Mouse (Mus musculus): ENCODE measurements at regions not wholly inside any gene's neighbourhood (a gene's known extent, or its start where the extent isn't known, plus 50 kb on each side); places are given as distances from the start of the nearest gene placed in this dataset.

DNA sequence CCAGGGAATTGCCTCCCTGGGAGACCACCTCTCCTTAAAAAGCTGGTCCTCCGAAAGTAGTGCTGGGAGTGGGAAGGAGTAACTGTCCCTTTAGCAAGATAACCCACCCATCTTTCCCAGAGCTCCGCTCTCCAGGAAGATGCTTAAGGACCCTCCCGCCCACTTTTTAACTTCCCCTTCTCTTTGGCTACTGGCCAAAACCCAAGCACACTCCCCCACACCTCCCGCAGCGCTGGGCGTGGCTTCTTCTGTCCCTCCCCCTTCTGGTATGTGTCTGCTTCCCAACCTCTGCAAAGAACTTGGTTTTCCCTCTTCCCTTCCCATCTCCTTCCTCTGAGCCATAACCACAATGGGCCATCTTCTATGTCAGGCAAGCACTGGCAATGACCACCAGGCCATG lies 85.4 kb downstream of the Rpap3 start:
- WGBS: 59% methylated on average over 6 of the region's 6 CpGs
- no peaks in the 10 kb centered on the region for H3K36me3 ChIP-seq (ENCODE audit: control insufficient read depth, insufficient read depth, low read length)

DNA sequence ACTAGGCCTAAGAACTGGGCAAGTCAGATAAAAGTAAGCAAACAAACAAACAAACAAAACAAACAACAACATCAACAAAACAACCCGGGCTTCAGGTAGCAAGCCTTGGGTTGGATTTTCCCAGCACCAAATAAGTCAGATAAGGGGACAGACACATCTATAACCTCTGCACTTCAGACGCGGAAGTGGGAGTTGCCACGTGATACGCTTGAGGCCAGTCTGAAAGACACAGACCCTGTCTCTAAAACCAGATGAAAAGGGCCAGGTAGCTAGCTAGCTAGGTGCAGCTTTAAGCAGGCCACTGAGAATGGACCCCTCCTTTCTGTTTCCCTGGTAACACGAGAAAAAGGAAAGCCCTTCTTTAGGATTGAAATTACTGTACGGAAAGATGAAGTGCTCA lies 85.9 kb downstream of the Rpap3 start:
- WGBS: 90% methylated on average over 7 of the region's 7 CpGs
- Histone ChIP-seq H3K27me3 (ENCODE audit: control insufficient read depth, insufficient read depth, low read length) (no peaks in the 10 kb centered on the region), H3K4me3 (ENCODE audit: control insufficient read depth, insufficient read depth, low read length) (no peak overlapping the region), H3K36me3 (ENCODE audit: control insufficient read depth, insufficient read depth, low read length) (no peaks in the 10 kb centered on the region), H3K27ac (ENCODE audit: control insufficient read depth, insufficient read depth, low read length) (no peak overlapping the region), H3K4me1 (replicated peaks; ENCODE audit: control insufficient read depth, insufficient read depth, low read length) (no peaks in the 10 kb centered on the region)
- no peak for DNase-seq
- no peak for TF ChIP-seq CTCF (IDR thresholded peaks at IDR 0.05; ENCODE audit: borderline replicate concordance, control insufficient read depth, extremely low read depth, insufficient read depth, low read length, poor library complexity)
- no peak for TF ChIP-seq POLR2A (IDR thresholded peaks at IDR 0.05; ENCODE audit: control insufficient read depth, extremely low read depth, insufficient read depth, low read length, poor library complexity)

More for the DNA sequence above, 85.4 kb downstream of the Rpap3 start:
- no peak for DNase-seq
- TF ChIP-seq CTCF (IDR thresholded peaks at IDR 0.05; ENCODE audit: borderline replicate concordance, control insufficient read depth, extremely low read depth, insufficient read depth, low read length, poor library complexity) (no peak), POLR2A (IDR thresholded peaks at IDR 0.05; ENCODE audit: control insufficient read depth, extremely low read depth, insufficient read depth, low read length, poor library complexity) (no peak)
- no peaks in the 10 kb centered on the region for H3K27me3 ChIP-seq (ENCODE audit: control insufficient read depth, insufficient read depth, low read length)
- H3K27ac ChIP-seq (ENCODE audit: control insufficient read depth, insufficient read depth, low read length): no peak overlapping the region
- no peaks in the 10 kb centered on the region for H3K4me1 ChIP-seq (replicated peaks; ENCODE audit: control insufficient read depth, insufficient read depth, low read length)
- H3K4me3 ChIP-seq (ENCODE audit: control insufficient read depth, insufficient read depth, low read length): no peak overlapping the region

DNA sequence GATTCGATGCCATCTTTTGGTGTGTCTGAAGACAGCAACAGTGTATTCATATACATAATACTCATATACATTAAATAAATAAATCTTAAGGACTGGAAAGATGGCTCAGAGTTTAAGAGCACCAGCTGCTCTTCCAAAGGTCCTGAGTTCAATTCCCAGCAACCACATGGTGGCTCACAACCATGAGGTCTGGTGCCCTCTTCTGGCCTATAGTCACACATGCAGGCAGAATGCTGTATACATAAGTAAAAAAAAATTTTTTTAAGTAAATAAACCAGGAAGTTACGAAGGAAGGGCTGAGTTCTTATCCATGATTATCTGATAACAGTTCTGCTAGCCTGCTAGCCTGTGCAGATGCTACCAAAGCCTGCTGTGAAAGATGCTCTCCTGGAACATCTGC lies 93.3 kb downstream of the Rpap3 start:
- no peak for TF ChIP-seq POLR2A (IDR thresholded peaks at IDR 0.05; ENCODE audit: control insufficient read depth, extremely low read depth, insufficient read depth, low read length, poor library complexity)
- TF ChIP-seq CTCF (IDR thresholded peaks at IDR 0.05; ENCODE audit: borderline replicate concordance, control insufficient read depth, extremely low read depth, insufficient read depth, low read length, poor library complexity): no peak
- Histone ChIP-seq H3K27me3 (ENCODE audit: control insufficient read depth, insufficient read depth, low read length) (no peaks in the 10 kb centered on the region), H3K36me3 (ENCODE audit: control insufficient read depth, insufficient read depth, low read length) (no peaks in the 10 kb centered on the region), H3K4me1 (replicated peaks; ENCODE audit: control insufficient read depth, insufficient read depth, low read length) (no peaks in the 10 kb centered on the region), H3K4me3 (ENCODE audit: control insufficient read depth, insufficient read depth, low read length) (no peak overlapping the region), H3K27ac (ENCODE audit: control insufficient read depth, insufficient read depth, low read length) (no peak overlapping the region)
- WGBS: 87% methylated on average over 2 of the region's 2 CpGs
- no peak for DNase-seq

DNA sequence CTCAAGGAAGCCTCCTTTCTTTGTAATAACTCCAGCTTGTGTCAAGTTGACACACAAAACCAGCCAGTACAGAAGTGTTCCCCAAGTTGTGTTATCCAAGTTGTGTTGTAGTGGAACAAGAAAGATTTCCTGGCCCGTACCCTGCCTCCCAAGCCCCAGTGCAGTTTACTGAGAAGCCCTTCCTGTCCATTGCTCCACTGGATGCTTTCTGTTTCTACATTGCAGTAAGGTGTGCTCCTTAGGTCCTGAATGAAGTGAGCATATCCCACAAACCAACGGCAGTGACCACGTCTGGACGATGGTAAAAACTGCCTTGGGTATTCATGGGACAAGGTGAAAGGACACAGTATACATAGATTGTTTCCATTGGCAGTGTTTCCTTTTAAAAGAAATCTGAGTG lies 94.9 kb downstream of the Rpap3 start:
- Histone ChIP-seq H3K4me1 (replicated peaks; ENCODE audit: control insufficient read depth, insufficient read depth, low read length) (peaks cover 6% of the 10 kb centered on the region), H3K36me3 (ENCODE audit: control insufficient read depth, insufficient read depth, low read length) (no peaks in the 10 kb centered on the region), H3K27me3 (ENCODE audit: control insufficient read depth, insufficient read depth, low read length) (no peaks in the 10 kb centered on the region), H3K27ac (ENCODE audit: control insufficient read depth, insufficient read depth, low read length) (no peak overlapping the region), H3K4me3 (ENCODE audit: control insufficient read depth, insufficient read depth, low read length) (no peak overlapping the region)
- no peak for DNase-seq
- no peak for TF ChIP-seq POLR2A (IDR thresholded peaks at IDR 0.05; ENCODE audit: control insufficient read depth, extremely low read depth, insufficient read depth, low read length, poor library complexity)
- no peak for TF ChIP-seq CTCF (IDR thresholded peaks at IDR 0.05; ENCODE audit: borderline replicate concordance, control insufficient read depth, extremely low read depth, insufficient read depth, low read length, poor library complexity)
- 90% methylated on average over 4 of the region's 4 CpGs for WGBS

DNA sequence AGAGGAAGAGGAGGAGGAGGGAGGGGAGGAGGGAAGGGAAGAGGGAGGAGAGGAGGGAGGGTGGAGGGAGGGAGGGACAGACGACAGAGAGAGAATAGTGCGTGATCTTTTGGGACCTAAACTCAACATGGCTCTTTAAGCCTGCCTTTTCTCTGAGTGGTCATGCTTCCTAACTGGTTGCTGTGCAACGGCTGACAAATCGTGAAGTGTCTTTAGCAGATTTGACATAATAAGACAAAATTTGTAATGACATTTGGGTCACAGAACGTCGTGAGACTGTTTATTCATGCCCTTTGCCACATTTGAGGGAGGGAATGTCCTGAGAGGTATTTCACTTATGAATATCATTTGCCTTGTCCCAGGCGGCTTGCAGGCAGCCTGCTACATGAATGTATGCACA lies 96.1 kb downstream of the Rpap3 start:
- TF ChIP-seq POLR2A (IDR thresholded peaks at IDR 0.05; ENCODE audit: control insufficient read depth, extremely low read depth, insufficient read depth, low read length, poor library complexity) (no peak), CTCF (IDR thresholded peaks at IDR 0.05; ENCODE audit: borderline replicate concordance, control insufficient read depth, extremely low read depth, insufficient read depth, low read length, poor library complexity) (no peak)
- DNase-seq: no peak
- no peak overlapping the region for H3K27ac ChIP-seq (ENCODE audit: control insufficient read depth, insufficient read depth, low read length)
- no peak overlapping the region for H3K4me3 ChIP-seq (ENCODE audit: control insufficient read depth, insufficient read depth, low read length)
- no peaks in the 10 kb centered on the region for H3K27me3 ChIP-seq (ENCODE audit: control insufficient read depth, insufficient read depth, low read length)
- 92% methylated on average over 7 of the region's 7 CpGs for WGBS
- no peaks in the 10 kb centered on the region for H3K36me3 ChIP-seq (ENCODE audit: control insufficient read depth, insufficient read depth, low read length)
- peaks cover 6% of the 10 kb centered on the region for H3K4me1 ChIP-seq (replicated peaks; ENCODE audit: control insufficient read depth, insufficient read depth, low read length)

DNA sequence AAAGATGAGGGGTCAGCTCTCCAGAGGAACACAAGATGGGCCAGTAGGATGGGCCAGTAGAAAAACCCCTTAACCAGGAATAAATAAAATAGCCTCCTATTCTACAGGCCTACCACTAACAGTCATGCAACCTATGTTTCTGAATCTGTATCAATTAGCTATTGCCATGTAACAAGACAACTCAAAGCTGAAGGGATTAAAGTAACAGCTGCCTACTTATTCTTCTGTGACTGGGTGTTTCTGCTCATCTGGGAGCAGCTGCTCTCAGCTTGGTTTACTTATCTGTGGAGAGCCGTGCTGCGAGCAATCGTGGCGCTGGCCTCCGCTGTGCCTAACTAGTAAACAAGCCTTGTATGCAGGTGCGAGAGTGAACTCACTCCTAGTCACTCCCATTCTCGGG lies 97.0 kb downstream of the Rpap3 start:
- H3K4me1 ChIP-seq (replicated peaks; ENCODE audit: control insufficient read depth, insufficient read depth, low read length): peaks cover 6% of the 10 kb centered on the region
- 90% methylated on average over 7 of the region's 7 CpGs for WGBS
- no peak overlapping the region for H3K4me3 ChIP-seq (ENCODE audit: control insufficient read depth, insufficient read depth, low read length)
- H3K27me3 ChIP-seq (ENCODE audit: control insufficient read depth, insufficient read depth, low read length): no peaks in the 10 kb centered on the region
- TF ChIP-seq CTCF (IDR thresholded peaks at IDR 0.05; ENCODE audit: borderline replicate concordance, control insufficient read depth, extremely low read depth, insufficient read depth, low read length, poor library complexity) (no peak), POLR2A (IDR thresholded peaks at IDR 0.05; ENCODE audit: control insufficient read depth, extremely low read depth, insufficient read depth, low read length, poor library complexity) (no peak)
- no peak for DNase-seq
- H3K36me3 ChIP-seq (ENCODE audit: control insufficient read depth, insufficient read depth, low read length): no peaks in the 10 kb centered on the region
- no peak overlapping the region for H3K27ac ChIP-seq (ENCODE audit: control insufficient read depth, insufficient read depth, low read length)

DNA sequence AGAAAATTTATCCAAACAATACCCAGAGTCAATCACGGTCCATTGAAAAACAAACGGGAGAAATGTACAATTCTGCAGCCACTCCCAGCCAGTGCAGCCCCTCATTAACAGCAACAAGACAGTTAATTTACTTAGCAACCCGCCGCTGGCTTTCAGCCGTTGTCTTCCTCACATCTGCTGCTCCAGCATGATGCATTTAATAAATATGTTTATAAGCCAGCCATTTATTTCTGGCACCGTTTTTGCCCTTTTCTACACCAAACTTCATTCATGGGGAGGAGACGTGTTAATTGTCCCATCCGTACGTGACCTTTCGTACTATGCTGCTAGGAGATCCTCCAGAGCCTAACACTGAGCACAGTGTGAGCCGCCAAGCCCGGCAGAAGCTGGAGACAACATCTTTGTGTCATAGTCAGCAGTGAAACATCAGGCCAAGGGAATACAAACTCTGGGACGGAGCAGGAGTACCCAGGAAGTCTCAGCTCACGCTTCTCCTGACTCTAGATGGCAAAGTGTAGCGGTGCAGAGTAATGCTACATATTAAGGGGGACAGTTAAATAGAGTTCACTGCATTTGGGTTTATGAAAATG lies 97.9 kb downstream of the Rpap3 start:
- Histone ChIP-seq H3K4me3 (ENCODE audit: control insufficient read depth, insufficient read depth, low read length) (no peak overlapping the region), H3K27me3 (ENCODE audit: control insufficient read depth, insufficient read depth, low read length) (no peaks in the 10 kb centered on the region), H3K27ac (ENCODE audit: control insufficient read depth, insufficient read depth, low read length) (no peak overlapping the region), H3K4me1 (replicated peaks; ENCODE audit: control insufficient read depth, insufficient read depth, low read length) (peaks cover 6% of the 10 kb centered on the region), H3K36me3 (ENCODE audit: control insufficient read depth, insufficient read depth, low read length) (no peaks in the 10 kb centered on the region)
- TF ChIP-seq POLR2A (IDR thresholded peaks at IDR 0.05; ENCODE audit: control insufficient read depth, extremely low read depth, insufficient read depth, low read length, poor library complexity) (no peak), CTCF (IDR thresholded peaks at IDR 0.05; ENCODE audit: borderline replicate concordance, control insufficient read depth, extremely low read depth, insufficient read depth, low read length, poor library complexity) (no peak)
- 95% methylated on average over 15 of the region's 15 CpGs for WGBS
- no peak for DNase-seq
